Mouse (Mus musculus): ENCODE measurements around the gene Lin7a.

DNA sequence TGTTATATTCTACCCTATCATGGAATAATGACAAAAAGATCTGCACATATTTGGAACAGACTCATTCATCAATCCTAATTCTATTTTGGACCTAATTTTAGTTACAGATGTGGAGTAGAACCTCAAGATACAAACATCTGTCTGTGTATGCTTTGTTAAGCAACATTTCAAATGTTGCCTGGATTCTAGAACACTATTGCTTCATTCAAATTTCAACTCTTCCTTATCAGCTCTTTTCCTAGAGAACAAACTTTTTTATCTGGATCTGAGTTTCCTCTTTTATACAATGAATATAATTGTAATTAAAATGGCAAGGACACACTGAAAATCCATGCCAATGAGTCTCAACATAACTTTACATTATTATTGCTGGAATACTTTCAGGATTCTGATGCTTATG lies 43.8 kb downstream of the Lin7a start:
- TF ChIP-seq POLR2A (IDR thresholded peaks at IDR 0.05; ENCODE audit: extremely low read depth, insufficient read depth, low read length) (no peak), CTCF (IDR thresholded peaks at IDR 0.05; ENCODE audit: extremely low read depth, insufficient read depth, low read length) (no peak)

All from cortical plate, adult 2 months (tissue).